Mouse (Mus musculus) CH12.LX (cell line): ENCODE data around the gene Cdc42ep1. TPM values are rescaled to one million over a fixed set of nuclear protein-coding genes. Genes with fewer than 3 reads are reported as not detected.

Experiments used
- DNase-seq: peaks from one replicate; pipeline ENCODE4 v3.0.0-alpha.2; 2013; ENCODE audit errors: extremely low read depth
- H3K27ac ChIP-seq: 2 replicates; pipeline ENCODE4 v1.5.1; 2012; ENCODE audit warnings: low read depth, mild to moderate bottlenecking, control low read depth, moderate library complexity; ENCODE audit not compliant: insufficient read depth
- H3K27me3 ChIP-seq: replicated peaks from 2 replicates; pipeline ENCODE3; 2012; ENCODE audit warnings: inconsistent platforms
- H3K36me3 ChIP-seq, 2 experiments: replicated peaks in 1 of 2; 2 replicates each; pipeline versions ENCODE3 to v1.6.1; 2012; ENCODE audit warnings: inconsistent platforms in 1 of 2, low read length in 1 of 2, mild to moderate bottlenecking in 1 of 2, mixed read lengths in 1 of 2, moderate library complexity in 1 of 2; ENCODE audit not compliant: control insufficient read depth in 1 of 2, insufficient read depth in 1 of 2
- H3K4me1 ChIP-seq, 2 experiments: 2 replicates each; pipeline ENCODE4 v1.6.1; 2012; ENCODE audit warnings: inconsistent platforms in 1 of 2, moderate library complexity in 1 of 2; ENCODE audit not compliant: insufficient read depth in 2 of 2, control insufficient read depth in 1 of 2
- H3K4me2 ChIP-seq: 2 replicates; pipeline ENCODE4 v1.6.1; 2012; ENCODE audit warnings: low read depth, mild to moderate bottlenecking, control low read depth; ENCODE audit not compliant: poor library complexity, insufficient read depth, severe bottlenecking
- H3K4me3 ChIP-seq, 3 experiments: fragments of 150-350 bp in 1 of 3; sonication (generic) in 1 of 3; replicated peaks in 1 of 3; 2 replicates each; pipeline versions ENCODE3 to v1.5.1; 2011 to 2012; ENCODE audit warnings: low read depth in 2 of 3, low read length in 2 of 3, mild to moderate bottlenecking in 2 of 3, moderate library complexity in 2 of 3, control low read depth in 1 of 3, improper control_type of control experiment in 1 of 3, inconsistent platforms in 1 of 3, mixed read lengths in 1 of 3; ENCODE audit not compliant: poor library complexity in 1 of 3
- H3K79me2 ChIP-seq: replicated peaks from 2 replicates; pipeline ENCODE4 v1.6.1; 2012; ENCODE audit warnings: mild to moderate bottlenecking, moderate library complexity; ENCODE audit not compliant: control insufficient read depth, poor library complexity, insufficient read depth, severe bottlenecking; ENCODE audit errors: extremely low read depth
- H3K9ac ChIP-seq: 2 replicates; pipeline ENCODE4 v1.6.1; 2012; ENCODE audit warnings: low read depth, mild to moderate bottlenecking, control low read depth, moderate library complexity; ENCODE audit not compliant: insufficient read depth
- H3K9me3 ChIP-seq: replicated peaks from 2 replicates; pipeline ENCODE3; 2012; ENCODE audit warnings: low read length, inconsistent platforms, mixed read lengths
- CHD1 ChIP-seq: IDR thresholded peaks from 2 replicates; pipeline ENCODE4 v1.6.1; 2012; ENCODE audit warnings: low read depth, low read length, improper control_type of control experiment, inconsistent platforms
- CHD2 ChIP-seq: IDR thresholded peaks from 2 replicates; pipeline ENCODE4 v1.6.1; 2011; ENCODE audit warnings: low read length, improper control_type of control experiment
- CTCF ChIP-seq, 2 experiments: IDR thresholded peaks in 1 of 2; conservative IDR thresholded peaks in 1 of 2; 2 replicates each; pipeline ENCODE4 v1.5.1; 2011 to 2012; ENCODE audit warnings: low read depth in 2 of 2, low read length in 2 of 2, improper control_type of control experiment in 1 of 2, inconsistent platforms in 1 of 2, mild to moderate bottlenecking in 1 of 2, moderate library complexity in 1 of 2
- ETS1 ChIP-seq: conservative IDR thresholded peaks from 2 replicates; pipeline ENCODE4 v1.6.1; 2012; ENCODE audit warnings: low read depth, mild to moderate bottlenecking, inconsistent platforms, low read length, improper control_type of control experiment, moderate library complexity
- HCFC1 ChIP-seq: IDR thresholded peaks from 2 replicates; pipeline ENCODE4 v1.6.1; 2012; ENCODE audit warnings: low read depth, mild to moderate bottlenecking, inconsistent platforms, low read length, improper control_type of control experiment
- IRF4 ChIP-seq: IDR thresholded peaks from 2 replicates; pipeline ENCODE4 v1.6.1; 2014; ENCODE audit warnings: low read depth, mild to moderate bottlenecking, inconsistent platforms, low read length, improper control_type of control experiment
- KAT2A ChIP-seq: IDR thresholded peaks from 2 replicates; pipeline ENCODE4 v1.6.1; 2012; ENCODE audit warnings: low read length, improper control_type of control experiment, inconsistent platforms; ENCODE audit not compliant: insufficient replicate concordance
- MAX ChIP-seq: IDR thresholded peaks from 2 replicates; pipeline ENCODE4 v1.6.1; 2011; ENCODE audit warnings: low read length, improper control_type of control experiment
- MYC ChIP-seq: IDR thresholded peaks from 2 replicates; pipeline ENCODE4 v1.6.1; 2011; ENCODE audit warnings: low read depth, mild to moderate bottlenecking, improper control_type of control experiment, low read length
- NRF1 ChIP-seq: IDR thresholded peaks from 2 replicates; pipeline ENCODE4 v1.6.1; 2014; ENCODE audit warnings: low read depth, mild to moderate bottlenecking, inconsistent platforms, low read length, improper control_type of control experiment, moderate library complexity
- RAD21 ChIP-seq: IDR thresholded peaks from 2 replicates; pipeline ENCODE4 v1.6.1; 2011; ENCODE audit warnings: low read depth, mild to moderate bottlenecking, low read length, improper control_type of control experiment, moderate library complexity
- RCOR1 ChIP-seq: conservative IDR thresholded peaks from 2 replicates; pipeline ENCODE4 v1.6.1; 2012; ENCODE audit warnings: low read depth, mild to moderate bottlenecking, inconsistent platforms, low read length, improper control_type of control experiment
- SMC3 ChIP-seq: IDR thresholded peaks from 2 replicates; pipeline ENCODE4 v1.6.1; 2011; ENCODE audit warnings: low read depth, low read length, improper control_type of control experiment
- TBP ChIP-seq: conservative IDR thresholded peaks from 2 replicates; pipeline ENCODE4 v1.6.1; 2011; ENCODE audit warnings: low read depth, low read length, improper control_type of control experiment
- TCF12 ChIP-seq: IDR thresholded peaks from 2 replicates; pipeline ENCODE4 v1.6.1; 2014; ENCODE audit warnings: low read depth, mild to moderate bottlenecking, inconsistent platforms, low read length, improper control_type of control experiment
- UBTF ChIP-seq: IDR thresholded peaks from 2 replicates; pipeline ENCODE4 v1.6.1; 2012; ENCODE audit warnings: low read depth, mild to moderate bottlenecking, inconsistent platforms, low read length, improper control_type of control experiment, moderate library complexity
- USF1 ChIP-seq: IDR thresholded peaks from 2 replicates; pipeline ENCODE4 v1.6.1; 2014; ENCODE audit warnings: low read depth, mild to moderate bottlenecking, inconsistent platforms, low read length, improper control_type of control experiment
- USF2 ChIP-seq: conservative IDR thresholded peaks from 2 replicates; pipeline ENCODE4 v1.6.1; 2011; ENCODE audit warnings: low read depth, low read length, improper control_type of control experiment
- ZC3H11A ChIP-seq: IDR thresholded peaks from 2 replicates; pipeline ENCODE4 v1.6.1; 2012; ENCODE audit warnings: low read depth, mild to moderate bottlenecking, inconsistent platforms, low read length, improper control_type of control experiment
- ZKSCAN1 ChIP-seq: IDR thresholded peaks from 2 replicates; pipeline ENCODE4 v1.6.1; 2012; ENCODE audit warnings: low read depth, inconsistent platforms, low read length, improper control_type of control experiment, borderline replicate concordance
- ZMIZ1 ChIP-seq: IDR thresholded peaks from 2 replicates; pipeline ENCODE4 v1.6.1; 2012; ENCODE audit warnings: low read depth, mild to moderate bottlenecking, inconsistent platforms, low read length, improper control_type of control experiment
- dilution Hi-C: fragments of 300-500 bp; cut with MboI; formaldehyde crosslinking; loops from 2 replicates; pipeline ENCODE4 v1.14.3; 2020; ENCODE audit warnings: low sequenced_read_pairs; ENCODE audit not compliant: extremely low pct_unique_long_range_greater_than_20kb, extremely low pct_ligation_motif_present
- in situ Hi-C: fragments of 300-500 bp; cut with MboI; formaldehyde crosslinking; loops from 3 replicates; pipeline ENCODE4 v1.14.3; 2019; ENCODE audit warnings: low sequenced_read_pairs, low pct_ligation_motif_present, low pct_unique_long_range_greater_than_20kb, mixed read lengths
- polyA plus RNA-seq: library from polyadenylated mRNA; unstranded; fragments of >175 nt; gene quantifications from 2 replicates; pipeline ENCODE4 v1.2.1, GENCODE M21; 2012; ENCODE audit warnings: low read depth; ENCODE audit not compliant: insufficient read length
- total RNA-seq, 2 experiments: library from RNA; depleted of rRNA; stranded (reverse); fragments of 300-350 nt in 1 of 2; fragments of >200 nt in 1 of 2; gene quantifications; 2 replicates each; pipeline ENCODE4 v1.2.3; 2012 to 2014

The Cdc42ep1 gene
- total and polyA plus RNA-seq, 3 experiments: not detected

- H3K9ac ChIP-seq: no peak overlapping the region
- H3K4me3 ChIP-seq: no peak overlapping the region
- dilution Hi-C loops: loop anchor here (25.0 kb wide), 1 partner anchor 111 kb away; no protein-coding TSS in a partner anchor
- no peaks in the 10 kb centered on the region for H3K79me2 ChIP-seq
- no peaks in the 10 kb centered on the region for H3K36me3 ChIP-seq
- in situ Hi-C loops: loop anchor here (10.0 kb wide), 1 partner anchor 224 kb away; no protein-coding TSS in a partner anchor
- H3K27me3 ChIP-seq: peaks cover 92% of the 10 kb centered on the region
- no peaks in the 10 kb centered on the region for H3K9me3 ChIP-seq
- H3K4me1 ChIP-seq: peaks cover 4 to 20% of the 10 kb centered on the region in 2 experiments; a peak in 3 of 4 replicates
- H3K4me2 ChIP-seq: no peak overlapping the region; the same call in 1 of the 2 replicates
- DNase-seq: peak; percentile 75
- H3K27ac ChIP-seq: no peak overlapping the region
- TF ChIP-seq NRF1 (no peak), ZKSCAN1 (no peak), SMC3 (peak; percentile 88), ZMIZ1 (no peak), MAX (no peak), TCF12 (no peak), RAD21 (peak; percentile 82), CTCF (conservative IDR thresholded peaks at IDR 0.05 in 1 of 2, IDR thresholded peaks at IDR 0.05 in 1 of 2; ENCODE audit: low read depth in 2 of 2, low read length in 2 of 2) (peak; percentile 74 to 87), MYC (no peak), TBP (no peak), UBTF (no peak), ZC3H11A (no peak; the same call in 1 of the 2 replicates), HCFC1 (no peak), USF1 (no peak), RCOR1 (no peak), IRF4 (no peak), CHD2 (no peak), KAT2A (no peak)
These were observed 6.0 kb downstream of the Cdc42ep1 start for GRCm38 (mm10) chr15:78848467-78848866.

GRCm38 (mm10) chr15:78849485-78849884 is 7.1 kb downstream of the Cdc42ep1 start:
- H3K27ac ChIP-seq: no peak overlapping the region
- TF ChIP-seq CHD1: no peak
- TF ChIP-seq ZMIZ1: no peak
- TF ChIP-seq ETS1: no peak
- no peak for TF ChIP-seq USF2
- TF ChIP-seq RAD21: no peak
- dilution Hi-C loops: loop anchor here (25.0 kb wide), 1 partner anchor 112 kb away; no protein-coding TSS in a partner anchor
- DNase-seq: no peak
- no peak overlapping the region for H3K4me2 ChIP-seq
- H3K79me2 ChIP-seq: no peaks in the 10 kb centered on the region
- H3K9ac ChIP-seq: no peak overlapping the region
- in situ Hi-C loops: loop anchor here (10.0 kb wide), 1 partner anchor 225 kb away; no protein-coding TSS in a partner anchor
- no peaks in the 10 kb centered on the region for H3K36me3 ChIP-seq
- peaks cover 4 to 20% of the 10 kb centered on the region in 2 experiments; a peak in 3 of 4 replicates for H3K4me1 ChIP-seq
- H3K9me3 ChIP-seq: no peaks in the 10 kb centered on the region
- H3K27me3 ChIP-seq: peaks cover 90% of the 10 kb centered on the region
- H3K4me3 ChIP-seq: no peak overlapping the region
